Mouse (Mus musculus) testis, adult 2 months (tissue): ENCODE measurements around the gene Enpp4. TPM values are rescaled to one million over a fixed set of nuclear protein-coding genes. Genes with fewer than 3 reads are reported as not detected.

ENCODE experiments used
- H3K27ac ChIP-seq: fragments of 200-500 bp; 2 replicates; pipeline ENCODE4 v1.5.1; 2012; ENCODE audit warnings: low read depth, low read length; ENCODE audit not compliant: control insufficient read depth, insufficient read depth
- H3K27me3 ChIP-seq: fragments of 200-500 bp; 2 replicates; pipeline ENCODE4 v1.6.1; 2012; ENCODE audit warnings: mild to moderate bottlenecking, low read length, moderate library complexity; ENCODE audit not compliant: control insufficient read depth, insufficient read depth
- H3K36me3 ChIP-seq: fragments of 200-500 bp; 2 replicates; pipeline ENCODE4 v1.6.1; 2012; ENCODE audit warnings: mild to moderate bottlenecking, low read length; ENCODE audit not compliant: control insufficient read depth, insufficient read depth
- H3K4me1 ChIP-seq: fragments of 200-500 bp; 2 replicates; pipeline ENCODE4 v1.6.1; 2012; ENCODE audit warnings: low read length; ENCODE audit not compliant: control insufficient read depth, insufficient read depth
- H3K4me3 ChIP-seq: fragments of 200-500 bp; 2 replicates; pipeline ENCODE4 v1.5.1; 2012; ENCODE audit warnings: low read depth, mild to moderate bottlenecking, low read length, moderate library complexity, mixed read lengths; ENCODE audit not compliant: control insufficient read depth
- CTCF ChIP-seq: fragments of 200-500 bp; IDR thresholded peaks from 2 replicates; pipeline ENCODE4 v1.5.1; 2012; ENCODE audit warnings: low read depth, mild to moderate bottlenecking, inconsistent platforms, low read length, moderate library complexity; ENCODE audit not compliant: control insufficient read depth, insufficient read depth, insufficient replicate concordance
- POLR2A ChIP-seq: fragments of 200-500 bp; IDR thresholded peaks from 2 replicates; pipeline ENCODE4 v1.6.1; 2012; ENCODE audit warnings: low read depth, mild to moderate bottlenecking, inconsistent platforms, low read length, moderate library complexity; ENCODE audit not compliant: control insufficient read depth
- polyA plus RNA-seq: library from polyadenylated mRNA; depleted of rRNA; stranded (reverse); fragments of >200 nt; gene quantifications from 2 replicates; pipeline ENCODE4 v1.2.3, GENCODE M21; 2012

The Enpp4 gene
- polyA plus RNA-seq, 1 experiment = 8.5 TPM

DNA sequence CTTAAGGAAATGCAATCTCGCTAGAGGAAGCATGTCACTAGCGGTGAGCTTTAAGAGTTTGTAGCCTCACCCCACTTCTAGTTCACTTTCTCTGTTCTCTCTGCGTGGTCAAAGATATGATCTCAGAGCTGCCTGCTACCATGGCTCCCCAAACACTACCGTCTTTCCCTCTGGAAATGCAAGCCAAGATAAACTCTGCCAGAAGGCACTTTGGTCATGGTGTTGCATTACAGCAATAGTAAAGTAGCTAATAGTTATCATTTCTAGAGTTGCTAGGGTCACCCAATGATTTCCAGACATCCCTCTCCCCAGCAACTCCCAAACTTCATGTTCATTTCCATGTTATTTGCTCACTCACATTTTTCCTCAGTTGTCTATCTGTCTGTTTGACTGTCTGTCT lies 12.6 kb upstream of the Enpp4 start:
- H3K27me3 ChIP-seq = no peaks in the 10 kb centered on the region
- no peak overlapping the region for H3K4me3 ChIP-seq
- no peaks in the 10 kb centered on the region for H3K4me1 ChIP-seq
- no peaks in the 10 kb centered on the region for H3K36me3 ChIP-seq
- TF ChIP-seq CTCF = no peak
- TF ChIP-seq POLR2A = no peak
- H3K27ac ChIP-seq = no peak overlapping the region

DNA sequence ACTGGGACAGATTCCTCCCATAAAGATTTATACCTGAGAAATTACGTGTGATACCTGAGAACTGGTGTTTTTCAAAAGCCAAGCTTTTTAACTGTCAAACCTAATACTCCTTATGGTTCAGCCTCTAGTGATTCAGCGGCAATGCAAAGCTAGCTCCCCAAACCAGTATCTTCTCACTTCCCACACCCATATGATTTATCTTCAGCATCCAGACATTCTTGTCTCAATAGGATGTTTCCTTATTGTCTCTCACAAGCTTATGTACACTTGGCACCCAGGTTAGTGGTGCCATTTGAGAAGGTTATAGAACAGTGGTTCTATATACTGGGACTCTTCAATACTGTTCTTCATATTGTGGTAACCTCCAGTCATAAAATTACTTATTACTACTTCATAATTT lies 12.1 kb upstream of the Enpp4 start:
- Histone ChIP-seq H3K4me3 (no peak overlapping the region), H3K27me3 (no peaks in the 10 kb centered on the region), H3K27ac (no peak overlapping the region), H3K4me1 (no peaks in the 10 kb centered on the region), H3K36me3 (no peaks in the 10 kb centered on the region)
- TF ChIP-seq POLR2A (no peak), CTCF (no peak)

DNA sequence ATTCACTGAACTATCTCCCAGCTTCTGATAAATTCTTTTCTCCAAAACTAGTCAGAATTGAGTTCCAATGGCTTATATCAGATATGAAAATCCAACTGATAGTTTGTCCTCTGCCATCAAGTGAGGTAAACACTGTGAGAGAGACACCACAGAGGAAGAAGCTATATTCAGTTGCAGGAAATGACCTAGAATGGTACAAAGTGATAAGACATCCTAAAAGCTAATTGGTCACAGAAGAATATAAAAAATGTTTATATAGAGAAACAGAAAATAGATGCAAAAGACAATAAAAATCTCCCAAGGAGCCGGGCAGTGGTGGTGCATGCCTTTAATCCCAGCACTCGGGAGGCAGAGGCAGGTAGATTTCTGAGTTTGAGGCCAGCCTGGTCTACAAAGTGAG lies 11.0 kb upstream of the Enpp4 start:
- TF ChIP-seq POLR2A = no peak
- no peak for TF ChIP-seq CTCF
- no peak overlapping the region for H3K4me3 ChIP-seq
- H3K4me1 ChIP-seq = no peaks in the 10 kb centered on the region

DNA sequence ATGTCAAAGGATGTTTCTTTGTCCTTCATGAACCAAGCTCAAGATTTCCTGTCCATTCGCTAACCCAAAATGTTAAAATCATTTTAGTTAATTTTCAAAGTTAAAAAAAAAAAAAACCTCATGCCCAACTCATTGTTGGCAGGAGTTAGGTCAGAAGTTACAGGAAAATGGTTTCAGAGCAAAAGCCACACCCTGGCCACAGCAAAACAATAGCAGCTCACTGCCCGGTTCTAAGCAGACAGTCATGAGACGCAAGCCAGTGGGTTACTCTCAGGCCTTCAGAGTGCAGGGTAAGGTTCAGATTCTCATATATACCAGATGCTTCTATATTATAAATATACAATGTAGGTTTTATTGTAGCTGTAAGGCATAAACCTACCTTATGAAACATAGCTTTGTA lies 2.7 kb upstream of the Enpp4 start:
- H3K4me3 ChIP-seq = no peak overlapping the region
- no peaks in the 10 kb centered on the region for H3K27me3 ChIP-seq
- peaks cover 2% of the 10 kb centered on the region for H3K4me1 ChIP-seq
- H3K36me3 ChIP-seq = no peaks in the 10 kb centered on the region
- TF ChIP-seq POLR2A = no peak
- no peak for TF ChIP-seq CTCF
- no peak overlapping the region for H3K27ac ChIP-seq

More for the DNA sequence above, 11.0 kb upstream of the Enpp4 start:
- no peaks in the 10 kb centered on the region for H3K27me3 ChIP-seq
- no peaks in the 10 kb centered on the region for H3K36me3 ChIP-seq
- no peak overlapping the region for H3K27ac ChIP-seq

DNA sequence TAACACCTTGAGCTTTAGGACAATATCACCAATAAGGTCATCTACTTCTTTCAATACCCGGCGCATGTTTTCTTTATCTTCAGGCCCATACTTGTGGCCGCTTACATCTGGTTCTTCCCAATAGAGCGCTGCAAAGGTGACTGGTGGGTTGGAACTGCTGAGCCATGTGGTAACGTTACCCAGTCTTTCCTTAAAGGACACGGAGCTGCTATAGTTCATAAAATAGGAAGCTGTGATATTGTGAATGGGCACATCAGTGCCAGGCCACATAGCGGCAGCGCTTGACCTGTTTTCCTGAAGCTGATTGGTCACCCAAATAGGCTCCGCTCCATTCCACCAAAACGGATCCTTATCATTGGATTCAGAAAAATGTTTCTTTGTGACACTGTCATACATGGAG lies 3.6 kb downstream of the Enpp4 start:
- TF ChIP-seq CTCF (no peak), POLR2A (no peak)
- Histone ChIP-seq H3K4me3 (no peak overlapping the region), H3K27me3 (no peaks in the 10 kb centered on the region), H3K36me3 (peaks cover 1% of the 10 kb centered on the region; the same call in 1 of the 2 replicates), H3K27ac (no peak overlapping the region), H3K4me1 (peaks cover 2% of the 10 kb centered on the region)

DNA sequence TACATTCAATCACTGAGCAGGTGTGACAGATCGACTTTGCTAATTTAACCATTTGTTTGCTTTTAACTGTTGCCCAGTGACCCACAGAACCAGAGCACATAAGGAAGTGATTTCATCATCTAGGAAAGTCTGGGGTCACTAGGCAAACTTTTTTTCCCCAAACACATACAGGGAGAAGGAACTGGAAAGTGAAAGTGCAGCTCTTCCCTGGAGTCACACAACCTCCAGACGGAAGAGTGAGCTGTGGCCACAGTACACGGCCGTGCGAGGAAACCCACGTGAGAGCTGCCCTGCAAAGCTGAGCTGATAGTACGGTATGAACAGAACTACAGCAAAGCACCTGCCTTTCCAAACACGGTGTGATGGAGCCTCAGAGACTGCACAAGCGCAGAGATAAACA lies 4.7 kb downstream of the Enpp4 start:
- peaks cover 1% of the 10 kb centered on the region; the same call in 1 of the 2 replicates for H3K36me3 ChIP-seq
- H3K4me3 ChIP-seq = no peak overlapping the region
- H3K27me3 ChIP-seq = no peaks in the 10 kb centered on the region
- no peak for TF ChIP-seq POLR2A
- no peak for TF ChIP-seq CTCF
- no peak overlapping the region for H3K27ac ChIP-seq
- H3K4me1 ChIP-seq = peaks cover 2% of the 10 kb centered on the region

DNA sequence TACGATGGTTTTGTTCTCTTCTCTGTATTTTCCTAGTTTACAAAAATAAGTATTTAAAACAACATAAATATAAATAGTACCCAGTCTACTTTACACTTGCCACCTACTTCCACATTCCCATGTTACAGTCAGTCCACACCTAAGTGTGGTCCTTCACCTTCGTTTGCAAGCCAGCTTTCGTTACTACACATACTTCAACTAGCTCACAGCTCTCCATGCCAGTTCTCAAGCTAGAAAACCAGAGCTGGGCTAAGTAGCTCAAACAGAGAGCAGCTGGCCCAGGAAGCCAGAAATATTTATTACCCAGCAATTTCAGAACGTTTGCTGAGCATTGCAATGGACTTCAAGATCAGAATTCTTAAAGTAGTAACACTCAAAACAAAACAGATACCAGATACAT lies 5.1 kb downstream of the Enpp4 start:
- no peaks in the 10 kb centered on the region for H3K27me3 ChIP-seq
- no peak overlapping the region for H3K4me3 ChIP-seq
- no peak overlapping the region for H3K27ac ChIP-seq
- H3K36me3 ChIP-seq = peaks cover 1% of the 10 kb centered on the region; the same call in 1 of the 2 replicates
- H3K4me1 ChIP-seq = peaks cover 2% of the 10 kb centered on the region
- no peak for TF ChIP-seq CTCF
- no peak for TF ChIP-seq POLR2A

DNA sequence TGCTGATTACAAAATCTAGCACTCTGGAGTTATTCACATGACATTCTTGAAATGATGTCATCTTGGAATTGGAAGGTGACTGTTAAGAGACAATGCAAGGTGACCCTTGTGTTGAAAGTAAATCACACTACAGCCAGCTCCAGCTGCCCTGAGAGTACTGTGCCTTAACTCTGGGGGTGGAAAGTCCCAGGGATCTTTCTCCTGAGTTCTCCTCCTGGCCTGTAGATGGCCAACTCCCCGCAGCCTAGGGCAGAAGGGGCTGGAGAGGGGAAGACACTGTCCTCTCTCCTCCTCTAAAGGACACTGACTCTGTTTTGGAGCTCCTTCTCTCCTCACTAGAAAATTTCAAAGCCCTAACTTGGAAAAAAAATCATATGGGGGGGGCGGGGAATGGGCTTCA lies 14.1 kb downstream of the Enpp4 start:
- TF ChIP-seq POLR2A = no peak
- no peaks in the 10 kb centered on the region for H3K4me1 ChIP-seq
- H3K36me3 ChIP-seq = no peaks in the 10 kb centered on the region
- no peaks in the 10 kb centered on the region for H3K27me3 ChIP-seq
- no peak overlapping the region for H3K4me3 ChIP-seq
- H3K27ac ChIP-seq = no peak overlapping the region
